Mouse (Mus musculus) MEL (cell line): ENCODE results near the gene Kiss1r.

Experiments used
- CHD2 ChIP-seq: IDR thresholded peaks from 2 replicates; pipeline ENCODE4 v1.6.1; 2011; ENCODE audit warnings: low read length, improper control_type of control experiment
- CTCF ChIP-seq, 3 experiments: IDR thresholded peaks in 2 of 3; conservative IDR thresholded peaks in 1 of 3; 2 replicates each; pipeline ENCODE4 v1.5.1; 2011 to 2012; ENCODE audit warnings: low read length in 3 of 3, low read depth in 2 of 3, mild to moderate bottlenecking in 2 of 3, improper control_type of control experiment in 1 of 3, inconsistent platforms in 1 of 3, mixed read lengths in 1 of 3, moderate library complexity in 1 of 3; ENCODE audit not compliant: control insufficient read depth in 1 of 3, insufficient read depth in 1 of 3, poor library complexity in 1 of 3, severe bottlenecking in 1 of 3
- E2F4 ChIP-seq: IDR thresholded peaks from 2 replicates; pipeline ENCODE4 v1.6.1; 2011; ENCODE audit warnings: low read depth, low read length, improper control_type of control experiment, borderline replicate concordance
- EP300 ChIP-seq, 2 experiments: IDR thresholded peaks; 2 replicates each; pipeline ENCODE4 v1.6.1; 2011; ENCODE audit warnings: improper control_type of control experiment in 2 of 2, low read length in 2 of 2, low read depth in 1 of 2, mild to moderate bottlenecking in 1 of 2
- GATA1 ChIP-seq: IDR thresholded peaks from 2 replicates; pipeline ENCODE4 v1.6.1; 2011; ENCODE audit warnings: low read depth, low read length, improper control_type of control experiment
- HCFC1 ChIP-seq: IDR thresholded peaks from 2 replicates; pipeline ENCODE4 v1.6.1; 2012; ENCODE audit warnings: low read depth, mild to moderate bottlenecking, inconsistent platforms, low read length, improper control_type of control experiment, moderate library complexity
- KAT2A ChIP-seq: conservative IDR thresholded peaks from 2 replicates; pipeline ENCODE4 v1.6.1; 2012; ENCODE audit warnings: low read depth, low read length, improper control_type of control experiment, inconsistent platforms
- MYC ChIP-seq: IDR thresholded peaks from 2 replicates; pipeline ENCODE4 v1.6.1; 2011; ENCODE audit warnings: low read depth, mild to moderate bottlenecking, low read length, improper control_type of control experiment, moderate library complexity
- POLR2A ChIP-seq, 2 experiments: IDR thresholded peaks; 2 replicates each; pipeline ENCODE4 v1.6.1; 2011 to 2012; ENCODE audit warnings: low read length in 2 of 2, mild to moderate bottlenecking in 2 of 2, control low read depth in 1 of 2, improper control_type of control experiment in 1 of 2, low read depth in 1 of 2, moderate library complexity in 1 of 2; ENCODE audit not compliant: control insufficient read depth in 1 of 2, insufficient read depth in 1 of 2, poor library complexity in 1 of 2
- RCOR1 ChIP-seq: IDR thresholded peaks from 2 replicates; pipeline ENCODE4 v1.6.1; 2012; ENCODE audit warnings: low read depth, mild to moderate bottlenecking, inconsistent platforms, low read length, improper control_type of control experiment
- SIN3A ChIP-seq: IDR thresholded peaks from 2 replicates; pipeline ENCODE4 v1.6.1; 2012; ENCODE audit warnings: low read length, improper control_type of control experiment, inconsistent platforms
- USF1 ChIP-seq: IDR thresholded peaks from 2 replicates; pipeline ENCODE4 v1.6.1; 2014; ENCODE audit warnings: low read depth, mild to moderate bottlenecking, inconsistent platforms, low read length, improper control_type of control experiment, moderate library complexity
- ZC3H11A ChIP-seq: IDR thresholded peaks from 2 replicates; pipeline ENCODE4 v1.6.1; 2012; ENCODE audit warnings: low read depth, mild to moderate bottlenecking, inconsistent platforms, low read length, improper control_type of control experiment

- TF ChIP-seq CTCF (IDR thresholded peaks at IDR 0.05 in 2 of 3, conservative IDR thresholded peaks at IDR 0.05 in 1 of 3; ENCODE audit: control insufficient read depth in 1 of 3, insufficient read depth in 1 of 3, low read depth in 2 of 3, low read length in 3 of 3, poor library complexity in 1 of 3, severe bottlenecking in 1 of 3) (no peak), E2F4 (no peak), RCOR1 (no peak), POLR2A (IDR thresholded peaks at IDR 0.05; ENCODE audit: control insufficient read depth in 1 of 2, insufficient read depth in 1 of 2, low read depth in 1 of 2, low read length in 2 of 2, poor library complexity in 1 of 2) (no peak), SIN3A (no peak; the same call in 1 of the 2 replicates), GATA1 (no peak), KAT2A (no peak), HCFC1 (no peak), ZC3H11A (no peak), EP300 (IDR thresholded peaks at IDR 0.05; ENCODE audit: low read depth in 1 of 2, low read length in 2 of 2) (no peak), USF1 (no peak), CHD2 (no peak), MYC (no peak)
Observed at GRCm38 (mm10) chr10:79917532-79918100, 845 bp downstream of the Kiss1r start.
